Mouse (Mus musculus) kidney, postnatal 10 days (tissue): ENCODE results near the gene Col26a1.
"Not testable (repeated sequence)": the region's sequence is repeated elsewhere in the genome, so short reads cannot be mapped to it uniquely, and the experiment has no call there.

Source experiments
- DNase-seq: peaks from one replicate; pipeline ENCODE4 v3.0.0; 2021; ENCODE audit warnings: mixed read lengths

Gene Col26a1

DNA sequence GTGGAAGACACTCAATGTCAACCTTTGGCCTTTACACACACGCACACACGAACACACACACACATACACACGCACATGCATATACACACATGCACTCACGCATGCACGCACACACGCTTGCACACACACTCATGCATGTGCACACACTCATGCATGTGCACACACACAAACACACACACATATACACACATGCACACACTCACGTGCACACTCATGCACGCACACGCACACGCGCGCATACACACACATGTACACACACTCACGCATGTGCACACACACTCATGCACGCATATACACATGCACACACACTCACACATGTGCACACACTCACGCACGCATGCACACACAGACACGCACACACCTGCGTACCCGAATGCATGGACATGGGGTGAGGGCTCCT lies 130.9 kb downstream of the Col26a1 start:
- no peak for DNase-seq

DNA sequence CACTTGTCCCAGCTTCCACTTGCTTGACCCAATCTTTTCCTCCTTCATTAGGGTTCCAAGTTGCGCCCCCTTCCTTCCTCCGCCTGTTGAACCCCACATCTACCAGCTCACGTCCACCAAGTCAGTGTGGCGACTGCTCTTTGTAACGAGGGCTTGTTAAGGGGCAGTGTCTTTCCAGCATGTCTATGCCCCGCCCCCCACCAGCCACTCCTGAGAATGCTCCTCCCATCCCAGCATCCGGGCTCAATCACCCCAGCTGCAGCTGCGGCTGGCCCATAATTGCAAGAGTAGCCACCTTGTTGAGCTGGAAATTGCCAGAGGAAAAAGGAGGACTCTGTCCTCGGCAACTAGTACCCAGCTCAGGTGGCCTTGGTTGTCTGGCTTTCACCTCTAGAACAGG lies 136.4 kb downstream of the Col26a1 start:
- no peak for DNase-seq

DNA sequence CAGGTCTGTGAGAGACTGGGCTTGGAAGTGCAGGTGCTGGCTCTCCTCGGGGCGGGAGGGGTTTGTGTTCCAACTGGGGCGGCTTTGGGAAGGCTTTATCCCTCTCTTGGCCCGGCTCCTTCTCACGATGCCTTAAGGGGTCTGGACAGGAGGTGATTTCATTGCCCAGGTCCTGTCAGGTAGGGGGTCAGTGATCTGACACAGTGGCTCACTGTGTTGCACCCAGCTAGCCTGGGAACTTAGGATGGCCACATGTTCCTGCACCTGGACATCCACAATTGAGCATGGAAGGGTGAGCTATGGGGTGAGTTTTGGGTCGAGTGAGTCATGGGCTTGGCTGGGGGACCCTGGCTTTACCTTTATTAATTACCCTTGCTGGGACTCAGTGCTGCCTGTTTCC lies 144.1 kb downstream of the Col26a1 start:
- no peak for DNase-seq

DNA sequence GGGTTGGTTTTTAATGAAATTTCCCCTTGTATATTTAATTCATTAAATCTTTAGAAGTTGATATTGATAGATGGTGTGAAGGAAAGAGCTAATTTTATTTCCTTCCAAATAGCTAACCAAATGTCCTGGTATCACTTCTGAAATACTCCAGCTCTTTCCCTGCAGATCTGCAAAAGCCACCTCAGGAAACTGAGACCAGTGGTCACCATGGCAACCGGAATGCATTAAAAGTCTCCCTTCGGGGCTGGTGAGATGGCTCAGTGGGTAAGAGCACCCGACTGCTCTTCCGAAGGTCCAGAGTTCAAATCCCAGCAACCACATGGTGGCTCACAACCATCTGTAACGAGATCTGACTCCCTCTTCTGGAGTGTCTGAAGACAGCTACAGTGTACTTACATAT lies 156.7 kb downstream of the Col26a1 start:
- not testable (repeated sequence) for DNase-seq

DNA sequence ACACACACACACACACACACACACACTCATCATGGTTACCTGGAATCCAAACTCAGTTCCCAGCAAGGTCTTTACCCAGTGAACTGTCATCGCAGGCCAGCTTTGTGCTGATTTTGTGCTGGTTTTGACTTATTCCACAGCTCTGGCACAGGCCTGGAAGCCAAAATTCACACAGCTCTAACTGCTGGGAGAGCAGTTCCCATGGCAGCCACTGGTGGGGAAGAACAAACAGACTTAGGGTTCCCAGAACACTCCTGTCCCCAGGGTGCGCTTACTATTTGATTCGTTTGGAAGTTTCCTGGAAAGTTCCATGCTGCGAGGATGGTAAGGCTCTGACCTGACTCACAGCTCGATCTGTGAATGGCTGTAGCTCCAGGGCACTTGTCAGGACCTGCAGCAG lies 161.4 kb downstream of the Col26a1 start:
- no peak for DNase-seq

DNA sequence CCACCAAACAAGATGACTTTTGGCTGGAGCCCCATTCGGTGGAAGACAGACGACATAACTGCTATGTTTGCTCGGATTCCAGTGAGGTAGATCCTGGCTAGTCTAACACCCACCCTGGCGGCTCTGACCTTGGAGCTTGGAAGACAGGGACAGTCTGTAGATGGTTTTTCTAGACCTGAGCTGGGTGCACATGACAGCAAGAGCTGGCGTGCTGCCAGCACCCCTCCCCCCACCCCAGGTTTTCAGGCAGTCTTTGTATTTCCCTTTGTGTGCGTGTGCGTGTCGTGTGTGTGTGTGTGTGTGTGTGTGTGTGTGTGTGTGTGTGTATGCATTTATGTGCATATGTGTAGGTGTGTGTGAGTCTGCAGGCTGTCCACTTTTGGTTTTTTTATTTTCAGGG lies 164.4 kb downstream of the Col26a1 start:
- DNase-seq: no peak

DNA sequence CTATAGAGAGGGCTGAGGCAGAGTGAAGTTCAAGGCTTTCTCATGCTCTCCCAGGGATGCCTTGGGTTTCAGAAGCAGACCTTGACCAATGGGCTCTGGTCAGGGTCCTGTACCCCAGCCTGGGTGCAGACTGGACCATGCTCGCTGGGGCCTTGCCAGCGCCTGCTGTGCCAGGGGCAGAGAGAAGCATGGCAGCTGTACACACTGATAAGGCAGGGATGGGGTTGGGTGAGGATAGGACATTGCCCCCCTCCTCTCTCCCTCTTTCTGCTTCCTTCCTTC lies 165.5 kb downstream of the Col26a1 start:
- no peak for DNase-seq

DNA sequence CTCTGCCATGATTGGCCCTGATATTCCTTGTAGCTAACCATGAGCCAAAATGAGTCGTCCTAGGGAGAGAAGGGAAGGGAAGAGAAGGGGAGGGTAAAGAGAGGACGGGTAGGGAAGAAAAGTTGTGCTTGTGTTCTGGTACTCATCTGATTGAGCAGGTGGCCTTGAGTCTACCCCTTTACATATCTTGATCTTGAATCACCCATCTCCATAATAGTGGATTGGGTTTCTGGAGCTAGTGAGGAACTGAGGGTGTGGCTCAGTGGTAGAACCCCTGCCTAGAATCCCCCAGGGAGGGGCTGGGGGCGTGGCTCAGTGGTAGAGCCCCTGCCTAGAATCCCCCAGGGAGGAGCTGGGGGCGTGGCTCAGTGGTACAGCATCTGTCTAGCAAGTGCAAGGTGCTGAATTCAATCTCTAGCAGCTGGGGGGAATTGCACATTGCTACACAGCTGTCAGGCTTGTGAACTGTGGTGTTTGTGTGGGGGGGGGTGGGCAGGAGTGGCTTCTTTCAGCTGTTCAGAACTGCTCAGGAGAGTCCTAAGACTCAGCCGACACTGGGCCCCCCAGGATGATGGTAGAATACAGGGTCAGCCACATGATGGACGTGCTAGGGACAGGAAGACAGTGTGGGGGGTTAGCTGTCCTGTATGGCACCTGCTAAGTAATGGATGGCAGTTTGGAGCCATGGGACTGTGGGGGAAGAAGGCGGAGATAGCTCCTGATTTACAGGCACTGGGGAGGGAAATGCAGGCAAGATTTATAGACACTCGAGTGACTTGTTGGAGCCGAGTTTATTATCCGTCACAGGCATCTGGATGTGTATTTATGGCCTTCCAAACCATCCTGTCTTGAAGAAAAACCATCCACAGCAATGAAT lies 166.1 kb downstream of the Col26a1 start:
- DNase-seq: no peak

DNA sequence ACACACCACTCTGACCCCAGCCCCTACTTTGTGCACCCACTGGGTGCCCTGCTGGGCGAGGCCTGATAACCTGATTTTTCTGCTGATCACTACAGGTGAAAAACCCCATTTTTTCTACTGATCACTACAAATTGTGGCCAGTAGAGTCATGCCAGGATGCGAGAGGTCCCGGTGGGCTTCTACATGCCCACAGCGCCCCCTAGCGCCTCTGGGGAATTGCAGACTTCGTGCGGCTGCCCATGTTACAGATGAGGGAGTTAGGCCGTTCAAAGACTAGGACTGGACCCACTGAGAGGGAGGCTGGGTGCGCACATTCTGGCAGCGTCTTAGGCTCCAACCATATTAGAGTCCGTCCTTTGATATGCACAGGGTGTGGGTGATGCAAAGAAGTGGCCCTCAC lies 168.1 kb downstream of the Col26a1 start:
- DNase-seq: peak; percentile 74

DNA sequence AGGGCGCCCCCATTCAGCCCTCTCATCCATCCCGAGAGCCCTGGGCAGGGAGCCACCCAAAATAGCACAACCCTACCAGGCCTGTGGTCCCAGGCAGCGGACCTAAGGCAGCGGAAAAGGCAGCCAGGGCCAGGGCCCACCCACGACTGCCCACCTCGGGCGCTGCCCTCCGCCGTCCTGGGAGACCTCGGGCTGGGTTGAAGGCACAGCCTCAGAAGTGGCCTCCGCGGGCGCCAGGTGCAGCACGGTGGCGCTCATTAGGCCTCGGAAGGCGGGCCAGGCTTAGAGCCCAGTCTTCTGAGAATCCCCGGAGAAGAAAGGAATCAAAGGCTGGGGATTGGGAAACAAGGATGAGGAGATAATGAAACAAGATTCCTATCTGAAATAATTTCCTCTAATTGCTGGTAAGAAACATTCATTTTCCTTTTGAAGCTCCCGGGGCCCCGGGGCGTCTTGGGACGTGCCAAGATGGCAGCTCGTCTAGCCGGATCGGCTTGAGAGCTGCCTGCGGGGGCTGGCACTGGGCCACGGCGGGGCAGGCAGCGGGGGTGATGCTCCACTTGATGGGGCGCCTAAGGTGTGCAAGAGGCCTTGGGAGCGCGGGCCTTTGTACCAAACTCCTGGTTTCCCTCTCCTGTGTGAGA lies 168.7 kb downstream of the Col26a1 start:
- DNase-seq: peak; percentile 34

DNA sequence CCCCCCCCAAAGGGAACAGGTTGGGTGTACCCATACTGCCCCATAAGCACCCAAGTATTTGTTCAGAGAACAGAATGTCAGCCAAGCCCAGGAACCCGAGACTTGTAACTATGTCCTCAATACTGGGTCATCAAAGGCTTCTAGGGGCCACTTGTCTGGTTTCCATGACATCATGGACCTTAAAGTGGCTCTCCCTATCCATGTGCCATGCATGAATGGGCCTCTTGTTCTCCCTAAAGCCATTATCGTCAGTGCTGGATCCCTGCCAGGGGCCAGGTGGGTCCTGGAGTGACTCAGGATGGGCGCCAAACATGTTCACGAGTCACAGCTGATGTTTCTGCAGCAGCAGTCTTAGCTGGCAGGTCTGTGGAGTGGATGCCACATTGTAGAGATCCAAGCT lies 172.3 kb downstream of the Col26a1 start:
- no peak for DNase-seq

DNA sequence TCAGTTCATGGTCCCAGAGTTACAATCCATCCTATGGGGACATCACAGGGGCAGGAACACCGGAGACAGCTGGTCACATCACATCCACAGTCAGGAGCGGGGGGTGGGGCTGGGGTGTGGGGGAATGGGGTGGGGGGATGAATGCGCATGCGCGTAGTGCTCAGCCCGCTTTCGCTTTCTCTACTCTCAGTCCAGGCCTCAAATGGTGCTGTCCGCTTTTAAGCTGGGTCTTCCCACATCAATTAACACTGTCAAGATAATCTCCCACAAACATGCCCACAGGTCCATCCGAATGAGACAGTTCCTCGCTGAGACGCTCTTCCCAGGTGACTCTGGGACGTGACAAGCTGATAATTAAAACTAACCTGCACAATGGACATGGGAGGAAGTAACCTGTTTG lies 174.9 kb downstream of the Col26a1 start:
- DNase-seq: no peak

DNA sequence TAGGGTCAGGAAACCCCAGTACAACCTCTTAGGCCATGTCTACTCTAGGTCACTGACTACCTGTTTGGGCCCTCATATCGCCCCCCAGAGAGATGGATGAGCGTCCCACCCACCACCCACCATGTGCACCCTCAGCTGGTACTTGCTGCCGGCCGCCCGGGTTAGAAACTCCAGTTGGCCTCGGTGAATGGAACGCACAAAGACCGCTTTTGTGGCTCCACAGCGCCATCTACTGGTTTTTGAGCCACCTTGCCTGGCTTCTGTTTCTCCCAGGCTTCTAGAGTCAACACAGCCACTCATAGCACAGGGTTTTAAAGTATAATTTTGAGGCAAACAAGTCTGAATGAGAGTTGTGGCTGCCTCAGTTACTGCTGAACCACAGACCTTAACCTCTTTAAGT lies 176.2 kb downstream of the Col26a1 start:
- DNase-seq: peak; percentile 88

DNA sequence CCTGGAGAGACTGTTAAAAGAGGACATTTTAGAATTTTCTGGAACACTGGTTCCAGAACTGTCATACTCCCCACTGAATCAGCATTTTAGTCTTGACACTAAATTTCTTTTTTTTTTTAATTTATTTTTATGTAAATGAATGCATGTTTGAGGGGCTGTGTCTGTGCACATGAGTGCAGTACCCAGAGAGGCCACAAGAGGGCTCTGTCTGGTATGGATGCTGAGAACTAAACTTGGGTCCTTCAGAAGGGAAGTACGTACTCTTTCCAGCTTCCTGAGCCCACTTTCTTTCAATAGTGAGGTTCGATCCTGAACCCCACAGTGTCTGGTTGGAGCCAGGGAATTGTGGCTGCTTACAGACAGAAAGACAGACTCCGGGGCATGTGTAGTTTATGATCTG lies 177.5 kb downstream of the Col26a1 start:
- peak; percentile 45 for DNase-seq

DNA sequence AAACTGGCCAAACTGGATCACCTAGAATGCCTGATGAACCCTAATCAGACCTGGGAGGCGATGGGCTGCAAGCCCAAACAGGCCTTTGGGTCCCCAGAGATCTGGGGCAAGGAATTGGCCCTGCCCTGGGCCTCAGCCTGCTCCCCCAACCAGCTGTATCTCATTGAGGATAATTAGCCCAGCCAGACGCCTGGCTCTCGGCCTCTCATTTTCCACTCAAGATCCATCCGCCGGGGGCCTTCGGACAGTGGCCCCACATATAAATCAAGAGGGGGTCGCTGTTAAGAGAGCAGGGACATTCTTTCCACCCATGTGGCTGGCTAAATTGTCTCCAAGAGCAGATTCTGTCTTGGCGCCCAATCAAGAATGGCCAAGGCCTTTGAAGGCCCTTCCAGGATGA lies 178.9 kb downstream of the Col26a1 start:
- peak; percentile 82 for DNase-seq

DNA sequence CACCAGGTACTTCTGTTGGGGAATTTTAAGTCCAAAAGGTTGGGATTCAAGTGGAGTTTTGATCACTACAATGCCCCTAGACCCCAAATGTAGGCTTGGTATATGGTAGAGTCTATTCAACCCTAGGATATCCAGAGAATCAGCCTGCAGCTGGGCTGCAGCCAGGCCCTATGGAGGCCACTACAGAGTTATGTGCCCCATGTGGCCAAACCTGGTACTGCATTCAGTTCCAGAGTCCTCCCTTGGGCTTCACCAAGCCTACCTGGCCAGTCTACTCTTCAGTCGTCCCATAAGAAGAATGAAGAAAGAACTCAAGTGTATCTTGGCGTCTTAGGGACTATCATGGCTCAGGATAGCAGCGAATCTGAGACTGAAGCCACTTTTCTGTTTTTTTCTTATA lies 179.3 kb downstream of the Col26a1 start:
- DNase-seq: peak; percentile 89

DNA sequence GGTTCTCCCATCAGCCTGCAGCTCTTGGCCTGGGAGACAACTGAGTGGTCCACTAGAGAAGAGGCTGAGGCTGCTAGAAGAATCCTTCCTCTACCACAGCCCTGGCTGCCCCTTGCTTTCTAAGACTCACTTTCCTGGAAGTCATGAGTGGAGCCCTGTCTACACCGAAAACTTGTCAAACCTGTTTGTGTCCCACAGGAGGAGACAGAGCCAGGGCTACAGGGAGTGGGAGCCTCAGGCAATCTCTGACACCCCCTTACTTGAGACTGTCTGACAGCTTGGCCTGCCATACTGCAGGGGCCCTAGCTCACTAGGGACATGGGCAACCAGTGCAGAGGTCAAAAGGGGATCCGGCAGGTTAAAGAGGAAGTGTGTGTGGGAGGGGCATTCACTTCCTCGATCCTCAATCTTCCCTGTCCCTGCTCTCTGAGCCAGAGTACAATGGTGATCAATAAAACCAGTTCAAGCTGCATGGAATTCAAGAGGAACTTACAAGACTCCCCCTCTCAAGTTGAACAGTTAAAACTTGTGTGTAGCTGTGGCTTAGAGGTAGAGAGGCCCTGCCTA lies 180.8 kb downstream of the Col26a1 start:
- no peak for DNase-seq

DNA sequence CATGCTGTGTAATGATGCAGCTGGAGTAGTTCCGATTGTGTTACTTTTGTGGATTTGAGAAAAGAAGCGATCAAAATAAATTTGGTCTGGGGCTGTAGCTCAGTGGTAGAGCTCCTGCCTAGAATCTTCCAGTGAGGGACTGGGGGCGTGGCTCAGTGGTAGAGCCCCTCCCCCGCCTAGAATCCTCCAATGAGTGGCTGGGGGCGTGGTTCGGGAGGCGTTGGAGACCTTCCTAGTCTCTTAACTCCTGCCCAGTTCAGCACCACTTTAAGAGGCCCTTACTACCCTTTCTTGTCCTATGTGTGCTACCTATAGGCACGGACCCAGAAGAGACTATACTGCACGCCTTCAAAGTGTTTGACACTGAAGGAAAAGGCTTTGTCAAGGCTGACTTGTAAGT lies 185.4 kb downstream of the Col26a1 start:
- no peak for DNase-seq

DNA sequence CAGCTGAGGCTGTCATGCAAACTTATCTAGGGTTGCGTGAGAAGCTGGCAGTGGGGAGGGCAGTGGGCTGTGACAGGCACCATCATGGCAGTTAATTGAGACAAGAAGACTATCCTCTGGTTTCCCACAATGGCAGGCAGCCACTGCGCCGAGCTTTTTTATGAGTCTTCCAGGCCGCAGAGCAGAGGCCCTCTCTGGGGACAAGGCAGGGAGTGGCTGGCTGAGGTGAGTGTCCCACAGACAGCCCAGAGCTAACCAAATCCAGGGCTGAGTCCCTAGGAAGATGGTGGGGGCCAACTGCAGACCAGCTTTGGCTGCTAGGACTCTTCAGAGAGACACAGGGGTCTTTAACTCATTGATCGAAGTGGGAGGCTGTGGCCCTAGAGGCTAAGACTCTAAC lies 186.5 kb downstream of the Col26a1 start:
- DNase-seq: no peak

DNA sequence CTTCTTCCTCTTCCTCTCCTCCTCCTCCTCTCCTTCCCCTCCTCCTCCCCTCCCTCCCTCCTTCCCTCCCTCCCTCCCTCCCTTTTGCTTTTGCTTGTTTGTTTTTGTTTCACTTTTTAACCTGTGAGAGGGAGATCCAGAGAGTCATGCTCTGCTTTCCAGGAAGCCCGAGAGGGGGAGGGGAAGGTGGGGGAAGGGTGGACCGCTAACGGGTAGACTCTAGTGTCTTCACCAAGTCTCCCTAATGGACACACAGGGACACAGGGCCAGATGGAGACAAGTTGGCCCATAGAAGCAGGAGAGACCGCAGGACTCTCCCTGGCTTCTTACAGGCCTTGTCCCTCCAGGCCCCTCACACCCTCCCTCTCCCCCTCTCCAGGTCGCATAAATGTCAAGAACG lies 188.0 kb downstream of the Col26a1 start:
- DNase-seq: peak; percentile 56

DNA sequence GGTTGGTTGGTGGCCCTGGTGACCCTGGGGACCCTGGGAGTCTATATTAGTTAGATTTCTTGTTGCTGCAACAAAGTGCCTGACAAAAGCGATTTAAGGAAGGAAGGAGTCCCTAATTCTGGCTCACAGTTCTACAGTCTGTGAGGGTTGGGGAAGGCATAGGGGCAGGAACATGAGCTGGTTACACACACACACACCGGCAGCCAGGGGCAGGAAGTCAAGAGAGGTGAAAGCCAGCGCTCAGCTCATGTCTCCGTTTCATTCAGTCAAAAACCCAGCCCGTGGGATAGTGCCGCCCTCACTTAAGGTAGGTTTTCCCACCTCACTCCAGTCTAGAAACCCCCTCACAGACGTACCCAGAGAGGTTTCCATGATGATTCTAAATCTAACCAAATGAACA lies 189.6 kb downstream of the Col26a1 start:
- no peak for DNase-seq

DNA sequence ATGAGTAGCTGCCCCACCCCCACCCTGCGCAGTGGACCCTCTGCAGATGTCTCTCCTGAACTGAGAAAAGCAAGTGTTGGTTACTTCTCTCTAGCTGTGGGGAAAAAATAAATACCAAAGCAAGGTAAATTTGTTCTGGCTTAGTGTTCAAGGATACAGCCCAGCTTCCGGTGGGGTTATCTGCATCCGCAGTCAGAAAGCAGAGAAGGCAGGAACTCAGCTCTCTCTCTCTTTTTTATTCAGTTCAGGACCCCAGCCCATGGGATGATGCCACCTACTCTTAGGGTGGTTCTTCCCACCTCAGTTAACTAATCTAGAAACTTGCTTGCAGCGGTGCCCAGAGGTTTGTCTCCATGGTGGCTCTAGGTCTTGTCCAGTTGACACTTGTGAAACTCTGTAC lies 190.2 kb downstream of the Col26a1 start, which contains the start of gene Myl10:
Gene Myl10 (plus strand): TSS at position 363 of the 400 bp plus-strand sequence.
- DNase-seq: no peak
